Mouse (Mus musculus): ENCODE measurements at regions not wholly inside any gene's neighbourhood (a gene's known extent, or its start where the extent isn't known, plus 50 kb on each side); places are given as distances from the start of the nearest gene placed in this dataset.

DNA sequence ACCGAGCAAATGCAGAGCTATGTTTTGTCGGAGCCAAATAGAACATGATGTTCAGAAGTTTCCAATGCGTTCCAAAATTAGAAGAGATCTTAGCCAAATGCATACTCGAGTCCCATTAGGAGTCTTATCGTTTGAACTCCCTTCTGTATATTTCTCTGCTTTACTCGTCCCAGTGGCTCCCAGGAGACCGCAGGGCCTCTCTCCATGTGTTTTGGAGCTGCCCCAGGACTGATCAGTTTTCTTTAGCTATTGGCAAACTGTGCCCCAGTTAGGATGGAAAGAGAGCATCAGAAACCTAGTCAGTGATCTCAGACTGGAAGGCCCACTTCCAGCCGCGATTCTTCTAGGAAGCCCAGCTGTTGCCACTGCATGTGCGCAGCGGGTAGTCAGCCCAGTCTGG lies 152.0 kb upstream of the Serp2 start:
- Histone ChIP-seq H3K9ac (no peak overlapping the region), H3K4me3 (no peak overlapping the region), H3K4me2 (no peak overlapping the region), H3K36me3 (no peaks in the 10 kb centered on the region), H3K27me3 (no peaks in the 10 kb centered on the region), H3K9me3 (no peaks in the 10 kb centered on the region), H3K4me1 (peaks cover 23% of the 10 kb centered on the region), H3K27ac (peak overlapping the region; percentile 80)
- ATAC-seq (ENCODE audit: borderline replicate concordance, extremely low read depth, low FRiP score, low TSS enrichment) = peak; percentile 55; the same call in 1 of the 2 replicates
- WGBS = 55% methylated on average over 11 of the region's 11 CpGs

- peaks cover 47% of the 10 kb centered on the region for H3K4me1 ChIP-seq
- no peaks in the 10 kb centered on the region for H3K27me3 ChIP-seq
- no peaks in the 10 kb centered on the region for H3K36me3 ChIP-seq
- ATAC-seq (ENCODE audit: borderline replicate concordance, extremely low read depth, low FRiP score, low TSS enrichment) = no peak
- no peak overlapping the region for H3K4me2 ChIP-seq
- WGBS = 59% methylated on average over 7 of the region's 7 CpGs
- no peak overlapping the region for H3K4me3 ChIP-seq
- H3K9ac ChIP-seq = no peak overlapping the region
- H3K27ac ChIP-seq = no peak overlapping the region; the same call in 1 of the 2 replicates
- H3K9me3 ChIP-seq = no peaks in the 10 kb centered on the region
Measured at GRCm38 (mm10) chr14:76703373-76703764, 146.7 kb upstream of the Serp2 start.

GRCm38 (mm10) chr14:76702709-76703372 lies 146.2 kb upstream of the Serp2 start:
- 33% methylated on average over 8 of the region's 8 CpGs for WGBS

GRCm38 (mm10) chr14:76701911-76702708 lies 145.4 kb upstream of the Serp2 start:
- Histone ChIP-seq H3K4me2 (no peak overlapping the region), H3K27ac (peak overlapping the region; percentile 72), H3K4me1 (peaks cover 46% of the 10 kb centered on the region), H3K27me3 (no peaks in the 10 kb centered on the region), H3K9ac (no peak overlapping the region), H3K36me3 (no peaks in the 10 kb centered on the region), H3K9me3 (no peaks in the 10 kb centered on the region), H3K4me3 (no peak overlapping the region)
- ATAC-seq (ENCODE audit: borderline replicate concordance, extremely low read depth, low FRiP score, low TSS enrichment) = no peak
- 45% methylated on average over 14 of the region's 14 CpGs for WGBS

More at GRCm38 (mm10) chr14:76702709-76703372, 146.2 kb upstream of the Serp2 start:
- H3K36me3 ChIP-seq = no peaks in the 10 kb centered on the region
- H3K4me1 ChIP-seq = peaks cover 47% of the 10 kb centered on the region
- no peaks in the 10 kb centered on the region for H3K9me3 ChIP-seq
- H3K4me2 ChIP-seq = no peak overlapping the region
- no peak overlapping the region for H3K4me3 ChIP-seq
- H3K27me3 ChIP-seq = no peaks in the 10 kb centered on the region
- peak overlapping the region; percentile 72 for H3K27ac ChIP-seq
- no peak overlapping the region for H3K9ac ChIP-seq
- ATAC-seq (ENCODE audit: borderline replicate concordance, extremely low read depth, low FRiP score, low TSS enrichment) = peak; percentile 92

DNA sequence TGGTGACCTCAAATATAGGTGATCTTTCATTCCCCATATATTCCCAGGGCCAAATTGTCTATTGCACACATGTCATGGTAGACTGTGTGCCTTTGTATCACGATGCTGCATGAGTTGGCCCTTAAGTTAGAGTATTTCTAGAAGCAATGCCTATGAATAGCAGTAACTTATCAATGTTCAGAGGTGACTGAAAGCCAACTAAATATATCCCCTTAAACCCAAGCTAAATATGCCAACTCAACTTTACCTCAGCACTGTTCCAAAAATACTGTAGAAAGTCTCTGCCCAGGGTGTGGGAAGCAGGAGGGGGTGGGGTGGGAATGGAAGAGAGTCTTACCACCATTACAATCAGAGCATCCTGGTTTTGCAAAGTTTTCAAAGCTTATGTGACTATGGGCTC lies 144.6 kb upstream of the Serp2 start:
- H3K9ac ChIP-seq = no peak overlapping the region
- ATAC-seq (ENCODE audit: borderline replicate concordance, extremely low read depth, low FRiP score, low TSS enrichment) = no peak
- H3K36me3 ChIP-seq = no peaks in the 10 kb centered on the region
- H3K4me3 ChIP-seq = no peak overlapping the region
- peaks cover 49% of the 10 kb centered on the region for H3K4me1 ChIP-seq
- WGBS = 75% methylated on average over 1 of the region's 1 CpGs
- H3K27ac ChIP-seq = no peak overlapping the region
- no peaks in the 10 kb centered on the region for H3K9me3 ChIP-seq
- no peaks in the 10 kb centered on the region for H3K27me3 ChIP-seq
- no peak overlapping the region for H3K4me2 ChIP-seq

DNA sequence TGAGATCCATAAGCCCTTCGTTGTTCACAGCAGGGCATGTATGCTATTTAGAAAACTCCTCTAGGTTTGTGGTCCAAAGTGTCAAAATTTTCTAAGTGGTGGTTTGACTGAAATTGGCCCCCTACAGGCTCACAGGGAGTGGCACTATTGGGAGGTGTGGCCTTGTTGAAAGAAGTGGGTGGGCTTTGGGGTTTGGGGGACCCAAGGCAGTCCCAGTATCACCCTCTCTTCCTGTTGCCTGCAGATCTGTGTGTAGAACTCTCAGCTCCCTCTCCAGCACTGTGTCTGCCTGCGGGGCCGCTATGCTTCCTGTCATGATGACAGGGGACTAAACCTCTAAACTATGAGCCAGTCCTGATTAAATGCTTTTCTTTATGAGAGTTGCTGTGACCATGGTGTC lies 144.1 kb upstream of the Serp2 start:
- no peak overlapping the region for H3K4me2 ChIP-seq
- H3K27me3 ChIP-seq = no peaks in the 10 kb centered on the region
- H3K4me1 ChIP-seq = peaks cover 52% of the 10 kb centered on the region
- no peaks in the 10 kb centered on the region for H3K36me3 ChIP-seq
- no peak overlapping the region for H3K9ac ChIP-seq
- 79% methylated on average over 3 of the region's 3 CpGs for WGBS
- H3K9me3 ChIP-seq = no peaks in the 10 kb centered on the region
- H3K27ac ChIP-seq = no peak overlapping the region
- ATAC-seq (ENCODE audit: borderline replicate concordance, extremely low read depth, low FRiP score, low TSS enrichment) = no peak
- no peak overlapping the region for H3K4me3 ChIP-seq

GRCm38 (mm10) chr14:76700190-76700589 lies 143.5 kb upstream of the Serp2 start:
- WGBS = 88% methylated on average over 4 of the region's 4 CpGs
- Histone ChIP-seq H3K36me3 (no peaks in the 10 kb centered on the region), H3K4me1 (peaks cover 57% of the 10 kb centered on the region), H3K27ac (no peak overlapping the region), H3K9ac (no peak overlapping the region), H3K9me3 (no peaks in the 10 kb centered on the region), H3K27me3 (no peaks in the 10 kb centered on the region), H3K4me2 (no peak overlapping the region), H3K4me3 (no peak overlapping the region)
- no peak for ATAC-seq (ENCODE audit: borderline replicate concordance, extremely low read depth, low FRiP score, low TSS enrichment)

- Histone ChIP-seq H3K9ac (no peak overlapping the region), H3K27me3 (no peaks in the 10 kb centered on the region), H3K27ac (peak overlapping the region; percentile 46), H3K4me1 (peaks cover 63% of the 10 kb centered on the region), H3K9me3 (no peaks in the 10 kb centered on the region), H3K4me3 (no peak overlapping the region), H3K4me2 (no peak overlapping the region), H3K36me3 (no peaks in the 10 kb centered on the region)
- WGBS = 27% methylated on average over 4 of the region's 4 CpGs
- ATAC-seq (ENCODE audit: borderline replicate concordance, extremely low read depth, low FRiP score, low TSS enrichment) = peak; percentile 10; the same call in 1 of the 2 replicates
Measured at GRCm38 (mm10) chr14:76698718-76699402, 142.2 kb upstream of the Serp2 start.

DNA sequence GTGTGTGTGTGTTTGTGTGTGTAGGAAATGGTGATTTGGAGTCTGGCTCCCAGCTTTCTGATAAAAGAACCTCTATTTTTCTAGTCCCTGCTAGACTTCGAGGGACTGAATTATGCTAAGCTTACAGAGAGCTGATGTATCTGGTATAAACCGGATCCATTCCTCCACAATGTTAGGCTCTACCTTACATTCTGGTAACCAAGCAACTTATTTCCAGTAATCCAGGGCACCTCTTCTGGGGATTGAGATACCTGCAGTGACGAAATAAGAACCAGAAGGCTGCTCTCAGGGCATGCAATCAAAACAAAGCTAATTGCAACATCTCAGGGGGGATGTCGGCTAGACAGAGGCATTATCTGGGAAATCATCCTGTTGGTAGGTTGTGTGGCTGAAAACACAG lies 140.0 kb upstream of the Serp2 start:
- H3K9me3 ChIP-seq = no peaks in the 10 kb centered on the region
- H3K36me3 ChIP-seq = no peaks in the 10 kb centered on the region
- no peak overlapping the region for H3K9ac ChIP-seq
- 64% methylated on average over 4 of the region's 4 CpGs for WGBS
- ATAC-seq (ENCODE audit: borderline replicate concordance, extremely low read depth, low FRiP score, low TSS enrichment) = no peak
- H3K27ac ChIP-seq = no peak overlapping the region
- peaks cover 55% of the 10 kb centered on the region for H3K4me1 ChIP-seq
- H3K4me2 ChIP-seq = no peak overlapping the region
- no peak overlapping the region for H3K4me3 ChIP-seq
- H3K27me3 ChIP-seq = no peaks in the 10 kb centered on the region

DNA sequence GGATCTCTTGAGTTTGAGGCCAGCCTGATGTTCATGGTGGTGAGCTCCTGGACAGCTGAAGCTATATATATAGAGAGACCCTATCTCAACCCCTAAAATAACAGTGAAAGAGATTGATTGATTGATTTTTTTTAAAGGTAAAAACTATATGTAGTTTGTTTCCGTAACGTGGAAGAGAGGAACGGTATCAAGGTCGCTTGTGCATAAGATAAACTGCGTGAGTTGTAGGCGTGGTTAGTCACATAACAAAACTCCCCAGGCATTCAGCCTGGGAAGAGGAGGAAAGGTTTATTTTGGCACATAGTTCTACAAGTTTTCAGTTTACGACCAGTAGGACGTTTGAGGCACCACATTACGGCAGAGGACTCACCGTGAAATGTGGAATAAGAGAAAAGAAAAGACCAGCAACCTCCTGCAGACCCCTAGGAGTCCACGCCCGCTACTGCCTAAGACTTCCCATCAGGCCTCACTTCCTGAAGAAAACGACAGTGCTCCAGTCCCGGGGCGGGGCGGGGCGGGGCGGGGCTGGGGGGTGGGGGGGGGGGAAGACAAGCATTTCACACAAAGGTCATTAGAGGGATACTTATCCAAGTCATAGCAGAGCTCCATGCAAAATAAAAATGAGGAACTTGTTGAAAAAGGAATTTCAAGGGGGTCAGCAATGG lies 139.1 kb upstream of the Serp2 start:
- Histone ChIP-seq H3K36me3 (no peaks in the 10 kb centered on the region), H3K9me3 (no peaks in the 10 kb centered on the region), H3K4me1 (peaks cover 48% of the 10 kb centered on the region), H3K27me3 (no peaks in the 10 kb centered on the region), H3K4me2 (no peak overlapping the region), H3K9ac (no peak overlapping the region), H3K4me3 (no peak overlapping the region), H3K27ac (0 out of 2 replicates have a peak overlapping the region, but pooled peaks have one; percentile 8)
- WGBS = 50% methylated on average over 18 of the region's 18 CpGs
- no peak for ATAC-seq (ENCODE audit: borderline replicate concordance, extremely low read depth, low FRiP score, low TSS enrichment)

DNA sequence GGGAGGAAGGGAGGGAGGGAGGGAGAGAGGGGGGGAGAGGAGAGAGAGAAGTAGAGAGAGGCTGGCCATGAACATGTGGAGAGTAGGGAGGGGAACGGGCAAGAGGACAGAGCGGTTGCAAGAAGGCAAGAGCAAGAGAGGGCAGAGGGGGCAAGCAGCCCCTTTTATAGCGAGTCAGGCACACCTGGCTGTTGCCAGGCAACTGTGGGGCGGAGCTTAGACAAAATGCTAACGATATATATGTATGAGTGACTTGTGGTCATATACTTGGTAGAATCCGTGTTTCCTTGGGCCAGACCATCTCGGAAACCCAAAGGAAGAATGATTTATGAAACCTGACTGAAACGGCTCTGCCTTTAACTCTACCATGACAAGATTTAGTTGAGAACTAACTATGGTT lies 138.2 kb upstream of the Serp2 start:
- H3K4me3 ChIP-seq = no peak overlapping the region
- H3K9me3 ChIP-seq = no peaks in the 10 kb centered on the region
- H3K4me1 ChIP-seq = peaks cover 46% of the 10 kb centered on the region
- no peak overlapping the region for H3K27ac ChIP-seq
- H3K4me2 ChIP-seq = no peak overlapping the region
- no peaks in the 10 kb centered on the region for H3K36me3 ChIP-seq
- ATAC-seq (ENCODE audit: borderline replicate concordance, extremely low read depth, low FRiP score, low TSS enrichment) = no peak
- no peak overlapping the region for H3K9ac ChIP-seq
- H3K27me3 ChIP-seq = no peaks in the 10 kb centered on the region
- 73% methylated on average over 8 of the region's 8 CpGs for WGBS

Data from lung, embryonic 15.5 days (tissue).